ENCODE assay signal across 8 mouse cellular contexts in the genomic region with DNA sequence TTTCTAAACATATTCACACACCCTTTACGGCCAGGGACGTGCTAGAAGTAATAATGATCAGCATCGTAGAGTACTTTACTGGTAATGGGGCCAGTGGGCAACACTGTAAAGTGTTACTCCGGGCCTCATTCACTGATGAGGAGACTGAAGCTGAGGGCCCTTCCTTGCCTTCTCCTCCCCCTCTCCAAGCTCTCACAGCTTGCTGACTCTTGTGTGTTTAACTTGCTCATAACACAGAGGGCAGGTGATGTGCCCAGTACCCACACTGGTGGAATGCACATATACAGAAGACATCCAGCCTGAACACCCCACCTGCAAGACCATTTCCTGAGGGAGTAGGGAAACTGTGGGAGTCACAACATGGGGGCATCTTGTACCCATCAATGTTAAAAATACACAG.
A peak's percentile ranks its signal among the peaks of the same experiment; 100 is the strongest.
DNase-seq lines count a peak whose midpoint lies in the region; ATAC-seq lines count a peak whose summit lies in the region.

No protein-coding gene starts in this region.

- no peaks in the 10 kb centered on the region for H3K9me3 ChIP-seq in kidney, embryonic 14.5 days (ENCODE audit: control insufficient read depth, low read length)
- no peaks in the 10 kb centered on the region for H3K9me3 ChIP-seq in embryonic facial prominence, embryonic 14.5 days (ENCODE audit: control insufficient read depth, low read length)
- no peaks in the 10 kb centered on the region for H3K9me3 ChIP-seq in intestine, embryonic 14.5 days (ENCODE audit: control insufficient read depth, low read length)
- H3K9me3 ChIP-seq in midbrain, embryonic 14.5 days (ENCODE audit: control insufficient read depth, low read length): no peaks in the 10 kb centered on the region

- no peak overlapping the region for H3K27ac ChIP-seq in kidney, embryonic 14.5 days (ENCODE audit: low read depth, low read length)
- no peak overlapping the region; the same call in 1 of the 2 replicates for H3K27ac ChIP-seq in embryonic facial prominence, embryonic 14.5 days (replicated peaks; ENCODE audit: low read depth, low read length)
- peak overlapping the region; percentile 77; the same call in 1 of the 2 replicates for H3K27ac ChIP-seq in intestine, embryonic 14.5 days (ENCODE audit: low read depth)
- no peak overlapping the region for H3K27ac ChIP-seq in midbrain, embryonic 14.5 days (replicated peaks; ENCODE audit: low read depth, low read length)

- 21% methylated on average over 4 of the region's 4 CpGs for WGBS in kidney, embryonic 14.5 days
- WGBS in embryonic facial prominence, embryonic 14.5 days: 44% methylated on average over 4 of the region's 4 CpGs
- 46% methylated on average over 4 of the region's 4 CpGs for WGBS in intestine, embryonic 14.5 days
- 38% methylated on average over 4 of the region's 4 CpGs for WGBS in midbrain, embryonic 14.5 days

- 0 out of 2 replicates have a peak overlapping the region, but pooled peaks have one; percentile 84 for H3K9ac ChIP-seq in kidney, embryonic 14.5 days (ENCODE audit: low read depth, low read length)
- H3K9ac ChIP-seq in embryonic facial prominence, embryonic 14.5 days (ENCODE audit: low read depth, low read length): no peak overlapping the region
- no peak overlapping the region for H3K9ac ChIP-seq in intestine, embryonic 14.5 days (ENCODE audit: low read length)
- no peak overlapping the region for H3K9ac ChIP-seq in midbrain, embryonic 14.5 days (replicated peaks; ENCODE audit: low read length)

- no peak for ATAC-seq in kidney, embryonic 14.5 days (ENCODE audit: low FRiP score, low TSS enrichment)
- no peak for ATAC-seq in embryonic facial prominence, embryonic 14.5 days (ENCODE audit: low read depth)
- ATAC-seq in intestine, embryonic 14.5 days (replicated peaks; ENCODE audit: low FRiP score, low TSS enrichment, low read depth): peak; percentile 1; the same call in 1 of the 2 replicates
- ATAC-seq in midbrain, embryonic 14.5 days (ENCODE audit: low FRiP score, low TSS enrichment): no peak

- H3K4me3 ChIP-seq in kidney, embryonic 14.5 days (ENCODE audit: low read length): peak overlapping the region; percentile 79
- peak overlapping the region; percentile 82 for H3K4me3 ChIP-seq in embryonic facial prominence, embryonic 14.5 days (ENCODE audit: low read depth, low read length)
- H3K4me3 ChIP-seq in intestine, embryonic 14.5 days (ENCODE audit: low read depth, low read length): peak overlapping the region; percentile 76
- peak overlapping the region; percentile 50; the same call in 1 of the 2 replicates for H3K4me3 ChIP-seq in midbrain, embryonic 14.5 days (replicated peaks; ENCODE audit: low read depth, low read length)

- H3K36me3 ChIP-seq in kidney, embryonic 14.5 days (ENCODE audit: control insufficient read depth, insufficient read depth, low read length): no peaks in the 10 kb centered on the region
- H3K36me3 ChIP-seq in embryonic facial prominence, embryonic 14.5 days (ENCODE audit: control insufficient read depth, insufficient read depth, low read length): 0 out of 2 replicates have a peak, but pooled peaks cover 4% of the 10 kb centered on the region
- H3K36me3 ChIP-seq in intestine, embryonic 14.5 days (ENCODE audit: control insufficient read depth, insufficient read depth, low read length): no peaks in the 10 kb centered on the region
- no peaks in the 10 kb centered on the region for H3K36me3 ChIP-seq in midbrain, embryonic 14.5 days (ENCODE audit: control insufficient read depth, insufficient read depth, low read length)

- peaks cover 48% of the 10 kb centered on the region for H3K4me1 ChIP-seq in kidney, embryonic 14.5 days (ENCODE audit: control insufficient read depth, insufficient read depth, low read length)
- peaks cover 46% of the 10 kb centered on the region for H3K4me1 ChIP-seq in embryonic facial prominence, embryonic 14.5 days (ENCODE audit: control insufficient read depth, insufficient read depth, low read length)
- H3K4me1 ChIP-seq in intestine, embryonic 14.5 days (replicated peaks; ENCODE audit: control insufficient read depth, insufficient read depth, low read length): peaks cover 47% of the 10 kb centered on the region
- peaks cover 46% of the 10 kb centered on the region for H3K4me1 ChIP-seq in midbrain, embryonic 14.5 days (ENCODE audit: control insufficient read depth, insufficient read depth, low read length)

- DNase-seq in kidney, postnatal 10 days: no peak
- DNase-seq in embryonic facial prominence, embryonic 14.5 days (ENCODE audit: low spot score): no peak
- DNase-seq in intestine, embryonic 14.5 days (ENCODE audit: low spot score): no peak
- no peak for DNase-seq in midbrain, embryonic 14.5 days
- DNase-seq in thymus, postnatal 4 days: no peak
- DNase-seq in urinary bladder, postnatal 14 days (ENCODE audit: low spot score): no peak
- DNase-seq in layer of hippocampus, adult 11-12 months (ENCODE audit: low spot score): no peak

- peak overlapping the region; percentile 75 for H3K4me2 ChIP-seq in kidney, embryonic 14.5 days (replicated peaks; ENCODE audit: low read depth, low read length)
- H3K4me2 ChIP-seq in embryonic facial prominence, embryonic 14.5 days (ENCODE audit: low read depth, low read length): peak overlapping the region; percentile 78
- H3K4me2 ChIP-seq in intestine, embryonic 14.5 days (ENCODE audit: low read length): peak overlapping the region; percentile 85
- peak overlapping the region; percentile 85 for H3K4me2 ChIP-seq in midbrain, embryonic 14.5 days (ENCODE audit: low read length)

- H3K27me3 ChIP-seq in kidney, embryonic 14.5 days (ENCODE audit: control insufficient read depth, insufficient read depth, low read length): no peaks in the 10 kb centered on the region
- H3K27me3 ChIP-seq in embryonic facial prominence, embryonic 14.5 days (replicated peaks; ENCODE audit: control insufficient read depth, insufficient read depth, low read length): no peaks in the 10 kb centered on the region
- H3K27me3 ChIP-seq in intestine, embryonic 14.5 days (replicated peaks; ENCODE audit: control insufficient read depth, insufficient read depth, low read length): no peaks in the 10 kb centered on the region
- no peaks in the 10 kb centered on the region for H3K27me3 ChIP-seq in midbrain, embryonic 14.5 days (ENCODE audit: control insufficient read depth, insufficient read depth, low read length)
